Mouse (Mus musculus) embryonic facial prominence, embryonic 12.5 days (tissue): ENCODE data around the gene Agr2. TPM values are rescaled to one million over a fixed set of nuclear protein-coding genes. Genes with fewer than 3 reads are reported as not detected.

Experiments
- ATAC-seq: fragments of 200-750 bp; cut with Nextera tagmentation; 2 replicates; pipeline ENCODE4 v1.8.0; 2017; ENCODE audit not compliant: insufficient number of reproducible peaks, insufficient read depth, low FRiP score, low TSS enrichment
- H3K27ac ChIP-seq: fragments of 300-500 bp; sonication (generic); 2 replicates; pipeline ENCODE4 v1.5.1; 2016; ENCODE audit warnings: mild to moderate bottlenecking
- H3K27me3 ChIP-seq: fragments of 300-500 bp; sonication (generic); 2 replicates; pipeline ENCODE4 v1.6.1; 2016; ENCODE audit warnings: mild to moderate bottlenecking, moderate library complexity
- H3K36me3 ChIP-seq: fragments of 300-500 bp; sonication (generic); 2 replicates; pipeline ENCODE4 v1.6.1; 2016; ENCODE audit warnings: mild to moderate bottlenecking
- H3K4me1 ChIP-seq: fragments of 300-500 bp; sonication (generic); 2 replicates; pipeline ENCODE4 v1.6.1; 2016
- H3K4me2 ChIP-seq: fragments of 300-500 bp; sonication (generic); replicated peaks from 2 replicates; pipeline ENCODE4 v1.6.1; 2016; ENCODE audit warnings: mild to moderate bottlenecking, moderate library complexity
- H3K4me3 ChIP-seq: fragments of 300-500 bp; sonication (generic); 2 replicates; pipeline ENCODE4 v1.5.1; 2016; ENCODE audit warnings: mild to moderate bottlenecking
- H3K9ac ChIP-seq: fragments of 300-500 bp; sonication (generic); 2 replicates; pipeline ENCODE4 v1.6.1; 2016; ENCODE audit warnings: mild to moderate bottlenecking, moderate library complexity
- H3K9me3 ChIP-seq: fragments of 300-500 bp; sonication (generic); 2 replicates; pipeline ENCODE4 v1.6.1; 2016; ENCODE audit warnings: mild to moderate bottlenecking, moderate library complexity
- WGBS: fragments of 180-500 bp; shearing (Covaris S2); methylation state at CpG from one replicate; pipeline ENCODE4 v1.1.7; 2016; 5-methylcytosine and 5-hydroxymethylcytosine counted together
- polyA plus RNA-seq: library from polyadenylated mRNA; unstranded; fragments of >200 nt; fragmentation: Nextera tagmentation; extraction: Ambion mirVana; gene quantifications from 2 replicates; pipeline ENCODE4 v1.2.1, GENCODE M21; 2016

Gene Agr2
- polyA plus RNA-seq, 1 experiment from 2014 or later: 0.28 TPM

- no peak overlapping the region for H3K4me3 ChIP-seq
- H3K27ac ChIP-seq: no peak overlapping the region
- H3K9ac ChIP-seq: no peak overlapping the region
- no peaks in the 10 kb centered on the region for H3K27me3 ChIP-seq
- no peaks in the 10 kb centered on the region for H3K9me3 ChIP-seq
- no peaks in the 10 kb centered on the region for H3K36me3 ChIP-seq
- no peaks in the 10 kb centered on the region for H3K4me1 ChIP-seq
- no peak for ATAC-seq
- H3K4me2 ChIP-seq: no peak overlapping the region
These were observed 1.4 kb downstream of the Agr2 start for GRCm38 (mm10) chr12:35994098-35994497.

GRCm38 (mm10) chr12:35995799-35996198, 3.1 kb downstream of the Agr2 start:
- Histone ChIP-seq H3K9me3 (no peaks in the 10 kb centered on the region), H3K27ac (no peak overlapping the region), H3K4me2 (no peak overlapping the region), H3K9ac (no peak overlapping the region), H3K27me3 (no peaks in the 10 kb centered on the region), H3K4me1 (no peaks in the 10 kb centered on the region), H3K36me3 (no peaks in the 10 kb centered on the region), H3K4me3 (no peak overlapping the region)
- ATAC-seq: 0 out of 2 replicates have a peak, but pooled peaks have one; percentile 72
- 40% methylated on average over 5 of the region's 5 CpGs for WGBS

GRCm38 (mm10) chr12:36004714-36005113, 12.0 kb downstream of the Agr2 start:
- Histone ChIP-seq H3K4me1 (peaks cover 8% of the 10 kb centered on the region; the same call in 1 of the 2 replicates), H3K27me3 (no peaks in the 10 kb centered on the region), H3K27ac (no peak overlapping the region), H3K4me3 (no peak overlapping the region), H3K9ac (no peak overlapping the region), H3K4me2 (no peak overlapping the region), H3K36me3 (no peaks in the 10 kb centered on the region), H3K9me3 (no peaks in the 10 kb centered on the region)
- 61% methylated on average over 4 of the region's 4 CpGs for WGBS
- ATAC-seq: no peak

- H3K9me3 ChIP-seq: no peaks in the 10 kb centered on the region
- no peak for ATAC-seq
- H3K36me3 ChIP-seq: no peaks in the 10 kb centered on the region
- peaks cover 8% of the 10 kb centered on the region; the same call in 1 of the 2 replicates for H3K4me1 ChIP-seq
- no peak overlapping the region for H3K4me2 ChIP-seq
- H3K9ac ChIP-seq: no peak overlapping the region
- 70% methylated on average over 2 of the region's 2 CpGs for WGBS
- H3K27ac ChIP-seq: no peak overlapping the region
- no peak overlapping the region for H3K4me3 ChIP-seq
- no peaks in the 10 kb centered on the region for H3K27me3 ChIP-seq
These were observed 14.9 kb downstream of the Agr2 start for GRCm38 (mm10) chr12:36007581-36007980.

- no peak for ATAC-seq
- H3K4me3 ChIP-seq: no peak overlapping the region
- H3K36me3 ChIP-seq: no peaks in the 10 kb centered on the region
- no peak overlapping the region for H3K9ac ChIP-seq
- no peak overlapping the region for H3K27ac ChIP-seq
- H3K4me1 ChIP-seq: peaks cover 8% of the 10 kb centered on the region; the same call in 1 of the 2 replicates
- H3K4me2 ChIP-seq: no peak overlapping the region
- H3K9me3 ChIP-seq: no peaks in the 10 kb centered on the region
- no peaks in the 10 kb centered on the region for H3K27me3 ChIP-seq
- 50% methylated on average over 6 of the region's 6 CpGs for WGBS
These were observed 15.8 kb downstream of the Agr2 start for GRCm38 (mm10) chr12:36008364-36009047.

GRCm38 (mm10) chr12:36013216-36013910, 20.7 kb downstream of the Agr2 start:
- no peak for ATAC-seq
- Histone ChIP-seq H3K4me2 (no peak overlapping the region), H3K36me3 (0 out of 2 replicates have a peak, but pooled peaks cover 3% of the 10 kb centered on the region), H3K9ac (no peak overlapping the region), H3K27ac (no peak overlapping the region), H3K4me1 (peaks cover 5% of the 10 kb centered on the region; the same call in 1 of the 2 replicates), H3K9me3 (no peaks in the 10 kb centered on the region), H3K4me3 (no peak overlapping the region), H3K27me3 (no peaks in the 10 kb centered on the region)
- 63% methylated on average over 7 of the region's 7 CpGs for WGBS

- Histone ChIP-seq H3K9me3 (no peaks in the 10 kb centered on the region), H3K4me3 (no peak overlapping the region), H3K9ac (no peak overlapping the region), H3K27me3 (no peaks in the 10 kb centered on the region), H3K27ac (no peak overlapping the region), H3K4me2 (no peak overlapping the region), H3K36me3 (0 out of 2 replicates have a peak, but pooled peaks cover 3% of the 10 kb centered on the region), H3K4me1 (no peaks in the 10 kb centered on the region)
- 92% methylated on average over 2 of the region's 2 CpGs for WGBS
- ATAC-seq: no peak
These were observed 25.1 kb downstream of the Agr2 start for GRCm38 (mm10) chr12:36017791-36018190.

GRCm38 (mm10) chr12:36019572-36019971, 26.9 kb downstream of the Agr2 start:
- H3K36me3 ChIP-seq: 0 out of 2 replicates have a peak, but pooled peaks cover 3% of the 10 kb centered on the region
- no peaks in the 10 kb centered on the region for H3K4me1 ChIP-seq
- no peak overlapping the region for H3K9ac ChIP-seq
- no peak for ATAC-seq
- no peak overlapping the region for H3K27ac ChIP-seq
- H3K4me2 ChIP-seq: no peak overlapping the region
- H3K9me3 ChIP-seq: no peaks in the 10 kb centered on the region
- WGBS: 69% methylated on average over 4 of the region's 4 CpGs
- H3K4me3 ChIP-seq: no peak overlapping the region
- H3K27me3 ChIP-seq: no peaks in the 10 kb centered on the region

GRCm38 (mm10) chr12:36020081-36020480, 27.4 kb downstream of the Agr2 start:
- no peak for ATAC-seq
- H3K9ac ChIP-seq: no peak overlapping the region
- H3K27ac ChIP-seq: no peak overlapping the region
- H3K27me3 ChIP-seq: no peaks in the 10 kb centered on the region
- no peaks in the 10 kb centered on the region for H3K9me3 ChIP-seq
- no peak overlapping the region for H3K4me3 ChIP-seq
- H3K36me3 ChIP-seq: 0 out of 2 replicates have a peak, but pooled peaks cover 2% of the 10 kb centered on the region
- WGBS: 77% methylated on average over 3 of the region's 3 CpGs
- no peak overlapping the region for H3K4me2 ChIP-seq
- H3K4me1 ChIP-seq: no peaks in the 10 kb centered on the region

GRCm38 (mm10) chr12:36020710-36021109, 28.0 kb downstream of the Agr2 start:
- Histone ChIP-seq H3K4me1 (no peaks in the 10 kb centered on the region), H3K9ac (no peak overlapping the region), H3K36me3 (no peaks in the 10 kb centered on the region), H3K27me3 (no peaks in the 10 kb centered on the region), H3K9me3 (no peaks in the 10 kb centered on the region), H3K27ac (no peak overlapping the region), H3K4me3 (no peak overlapping the region), H3K4me2 (no peak overlapping the region)
- 100% methylated on average over 1 of the region's 2 CpGs for WGBS
- no peak for ATAC-seq

GRCm38 (mm10) chr12:36026126-36026525, 33.4 kb downstream of the Agr2 start:
- ATAC-seq: no peak
- no peak overlapping the region for H3K9ac ChIP-seq
- 95% methylated on average over 4 of the region's 4 CpGs for WGBS
- H3K4me2 ChIP-seq: no peak overlapping the region
- H3K27ac ChIP-seq: no peak overlapping the region
- H3K27me3 ChIP-seq: no peaks in the 10 kb centered on the region
- H3K4me1 ChIP-seq: no peaks in the 10 kb centered on the region
- no peak overlapping the region for H3K4me3 ChIP-seq
- H3K9me3 ChIP-seq: no peaks in the 10 kb centered on the region
- H3K36me3 ChIP-seq: no peaks in the 10 kb centered on the region

- H3K9me3 ChIP-seq: no peaks in the 10 kb centered on the region
- H3K4me1 ChIP-seq: no peaks in the 10 kb centered on the region
- H3K9ac ChIP-seq: no peak overlapping the region
- H3K27me3 ChIP-seq: no peaks in the 10 kb centered on the region
- 82% methylated on average over 2 of the region's 2 CpGs for WGBS
- H3K4me2 ChIP-seq: no peak overlapping the region
- H3K36me3 ChIP-seq: no peaks in the 10 kb centered on the region
- no peak overlapping the region for H3K27ac ChIP-seq
- ATAC-seq: no peak
- H3K4me3 ChIP-seq: no peak overlapping the region
These were observed 34.5 kb downstream of the Agr2 start for GRCm38 (mm10) chr12:36027171-36027570.
